Mouse (Mus musculus) limb, embryonic 14.5 days (tissue): ENCODE measurements around the gene Arhgap24. TPM values are rescaled to one million over a fixed set of nuclear protein-coding genes. Genes with fewer than 3 reads are reported as not detected.
A peak's percentile ranks its signal among the peaks of the same experiment; 100 is the strongest.

ENCODE experiments used
- ATAC-seq: fragments of 200-750 bp; cut with Nextera tagmentation; 2 replicates; pipeline ENCODE4 v1.8.0; 2017; ENCODE audit warnings: low read depth, moderate number of reproducible peaks, moderate TSS enrichment; ENCODE audit not compliant: low FRiP score
- DNase-seq: peaks from one replicate; pipeline ENCODE4 v3.0.0-alpha.2; 2015; ENCODE audit warnings: low spot score
- H3K27ac ChIP-seq: fragments of 300-500 bp; sonication (generic); replicated peaks from 2 replicates; pipeline ENCODE4 v1.5.1; 2014; ENCODE audit warnings: low read depth, mild to moderate bottlenecking, low read length, moderate library complexity, mixed read lengths
- H3K27me3 ChIP-seq: fragments of 300-500 bp; sonication (generic); 2 replicates; pipeline ENCODE4 v1.6.1; 2014; ENCODE audit warnings: low read length, mixed read lengths; ENCODE audit not compliant: control insufficient read depth, insufficient read depth
- H3K36me3 ChIP-seq: fragments of 300-500 bp; sonication (generic); 2 replicates; pipeline ENCODE4 v1.6.1; 2014; ENCODE audit warnings: mild to moderate bottlenecking, low read length, moderate library complexity, mixed read lengths; ENCODE audit not compliant: control insufficient read depth, insufficient read depth
- H3K4me1 ChIP-seq: fragments of 300-500 bp; sonication (generic); 2 replicates; pipeline ENCODE4 v1.6.1; 2014; ENCODE audit warnings: antibody characterized with exemption, low read length, mixed read lengths; ENCODE audit not compliant: control insufficient read depth, insufficient read depth
- H3K4me2 ChIP-seq: fragments of 300-500 bp; sonication (generic); replicated peaks from 2 replicates; pipeline ENCODE4 v1.6.1; 2014; ENCODE audit warnings: low read depth, mild to moderate bottlenecking, low read length, moderate library complexity; ENCODE audit not compliant: severe bottlenecking
- H3K4me3 ChIP-seq: fragments of 300-500 bp; sonication (generic); replicated peaks from 2 replicates; pipeline ENCODE4 v1.5.1; 2014; ENCODE audit warnings: low read length
- H3K9ac ChIP-seq: fragments of 300-500 bp; sonication (generic); 2 replicates; pipeline ENCODE4 v1.6.1; 2014; ENCODE audit warnings: mild to moderate bottlenecking, low read depth, low read length, moderate library complexity; ENCODE audit not compliant: severe bottlenecking
- H3K9me3 ChIP-seq: fragments of 300-500 bp; sonication (generic); 2 replicates; pipeline ENCODE4 v1.6.1; 2016; ENCODE audit warnings: low read length; ENCODE audit not compliant: control insufficient read depth
- POLR2A ChIP-seq: fragments of 200-500 bp; IDR thresholded peaks from 2 replicates; pipeline ENCODE4 v1.8.0; 2012; ENCODE audit warnings: inconsistent platforms, mild to moderate bottlenecking, moderate library complexity, borderline replicate concordance; ENCODE audit not compliant: insufficient read depth, insufficient read length; ENCODE audit errors: extremely low read depth
- WGBS: fragments of 180-500 bp; shearing (Covaris S2); extraction: QIAGEN DNeasy Blood & Tissue Kit; methylation state at CpG from one replicate; pipeline ENCODE4 v1.1.7; 2014; 5-methylcytosine and 5-hydroxymethylcytosine counted together
- polyA plus RNA-seq, 2 experiments: library from polyadenylated mRNA; depleted of rRNA in 1 of 2; stranded (reverse) in 1 of 2; unstranded in 1 of 2; fragments of >200 nt; fragmentation: Nextera tagmentation in 1 of 2; extraction: Ambion mirVana in 1 of 2; gene quantifications; 2 replicates each; pipeline versions ENCODE4 v1.2.1 to v1.2.3; 2012 to 2014

The Arhgap24 gene
- polyA plus RNA-seq, 2 experiments: 20.2 to 25.8 TPM

GRCm38 (mm10) chr5:102483285-102483975 lies 2.2 kb downstream of the Arhgap24 start:
- no peak for TF ChIP-seq POLR2A
- ATAC-seq (no peak), DNase-seq (no peak)
- peaks cover 19% of the 10 kb centered on the region for H3K4me1 ChIP-seq
- H3K9me3 ChIP-seq: no peaks in the 10 kb centered on the region
- peak overlapping the region; percentile 78 for H3K4me2 ChIP-seq
- H3K4me3 ChIP-seq: peak overlapping the region; percentile 53; the same call in 1 of the 2 replicates
- no peak overlapping the region for H3K9ac ChIP-seq
- 22% methylated on average over 10 of the region's 10 CpGs for WGBS
- no peaks in the 10 kb centered on the region for H3K36me3 ChIP-seq
- no peak overlapping the region for H3K27ac ChIP-seq
- H3K27me3 ChIP-seq: no peaks in the 10 kb centered on the region

GRCm38 (mm10) chr5:102491554-102491953 lies 10.4 kb downstream of the Arhgap24 start:
- no peak for ATAC-seq
- Histone ChIP-seq H3K27ac (peak overlapping the region; percentile 58; the same call in 1 of the 2 replicates), H3K4me2 (peak overlapping the region; percentile 21; the same call in 1 of the 2 replicates), H3K9me3 (no peaks in the 10 kb centered on the region), H3K27me3 (no peaks in the 10 kb centered on the region), H3K4me1 (peaks cover 10% of the 10 kb centered on the region), H3K36me3 (no peaks in the 10 kb centered on the region), H3K4me3 (no peak overlapping the region), H3K9ac (no peak overlapping the region)
- peak; percentile 22 for DNase-seq
- no peak for TF ChIP-seq POLR2A
- 45% methylated on average over 5 of the region's 5 CpGs for WGBS

- Histone ChIP-seq H3K4me2 (peak overlapping the region; percentile 21; the same call in 1 of the 2 replicates), H3K27ac (peak overlapping the region; percentile 58; the same call in 1 of the 2 replicates), H3K4me3 (no peak overlapping the region), H3K27me3 (no peaks in the 10 kb centered on the region), H3K9me3 (no peaks in the 10 kb centered on the region), H3K4me1 (peaks cover 10% of the 10 kb centered on the region), H3K36me3 (no peaks in the 10 kb centered on the region), H3K9ac (no peak overlapping the region)
- peak; percentile 72; the same call in 1 of the 2 replicates for ATAC-seq
- TF ChIP-seq POLR2A: no peak
- DNase-seq: peak; percentile 69
- 45% methylated on average over 9 of the region's 9 CpGs for WGBS
Observed at GRCm38 (mm10) chr5:102492152-102492551, 11.0 kb downstream of the Arhgap24 start.

DNA sequence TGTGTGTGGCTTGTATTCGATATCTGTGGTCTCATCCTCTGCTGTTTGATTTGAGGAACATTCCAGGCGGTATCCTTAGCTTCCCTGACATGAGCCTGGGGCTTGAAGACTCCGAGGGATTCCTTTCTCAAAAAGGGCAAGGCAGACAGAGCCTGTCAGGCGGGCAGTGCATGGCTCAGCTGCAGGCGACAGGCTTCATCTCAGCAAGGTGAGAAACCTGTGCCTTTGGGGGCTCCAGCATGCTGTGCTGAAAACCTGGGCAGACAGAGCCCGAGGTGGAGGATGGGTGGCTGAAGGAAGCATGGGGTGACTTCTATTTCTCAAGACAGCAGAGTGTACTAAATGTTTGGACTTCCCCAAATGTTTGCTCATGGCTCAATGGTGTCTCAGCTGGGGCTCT lies 13.6 kb downstream of the Arhgap24 start:
- no peak for ATAC-seq
- H3K9ac ChIP-seq: no peak overlapping the region
- TF ChIP-seq POLR2A: no peak
- no peaks in the 10 kb centered on the region for H3K9me3 ChIP-seq
- no peak overlapping the region for H3K4me3 ChIP-seq
- no peak for DNase-seq
- peaks cover 10% of the 10 kb centered on the region for H3K4me1 ChIP-seq
- H3K27me3 ChIP-seq: no peaks in the 10 kb centered on the region
- no peak overlapping the region for H3K4me2 ChIP-seq
- no peak overlapping the region for H3K27ac ChIP-seq
- no peaks in the 10 kb centered on the region for H3K36me3 ChIP-seq
- WGBS: 56% methylated on average over 6 of the region's 6 CpGs

DNA sequence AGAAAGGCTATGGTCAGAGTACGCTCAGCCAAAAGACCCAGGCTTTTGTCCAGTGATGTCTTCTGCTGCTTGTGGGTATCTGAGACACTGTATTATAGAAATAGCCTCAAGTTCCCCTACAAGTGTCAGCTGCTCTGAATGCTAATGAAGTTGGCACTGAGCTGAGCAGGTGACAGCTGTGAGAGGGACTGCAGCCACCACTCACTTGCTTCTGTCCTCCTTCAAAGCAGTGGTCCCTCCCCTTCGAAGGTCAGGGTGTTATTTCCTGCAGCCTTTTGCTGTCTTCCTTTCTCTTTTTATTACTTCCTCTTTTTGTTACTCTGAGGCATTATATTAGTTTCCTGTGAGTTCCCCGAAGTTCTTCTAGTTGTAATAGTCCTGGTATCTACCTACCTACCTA lies 16.0 kb downstream of the Arhgap24 start:
- Histone ChIP-seq H3K9ac (no peak overlapping the region), H3K27me3 (no peaks in the 10 kb centered on the region), H3K9me3 (no peaks in the 10 kb centered on the region), H3K27ac (no peak overlapping the region), H3K4me1 (peaks cover 2% of the 10 kb centered on the region), H3K4me2 (no peak overlapping the region), H3K4me3 (no peak overlapping the region), H3K36me3 (no peaks in the 10 kb centered on the region)
- DNase-seq: peak; percentile 28
- 0 out of 2 replicates have a peak, but pooled peaks have one; percentile 41 for ATAC-seq
- no peak for TF ChIP-seq POLR2A
- WGBS: 50% methylated on average over 3 of the region's 3 CpGs
